Comparison of ENCODE assay signal across 8 mouse cellular contexts in genomic region chr10:119131977-119132376, GRCm38 (mm10).
DNase-seq lines count a peak whose midpoint lies in the region; ATAC-seq lines count a peak whose summit lies in the region.

No protein-coding gene starts in this region.

- H3K27me3 ChIP-seq in kidney, embryonic 15.5 days = no peaks in the 10 kb centered on the region
- no peaks in the 10 kb centered on the region for H3K27me3 ChIP-seq in midbrain, embryonic 14.5 days (ENCODE audit: control insufficient read depth, insufficient read depth, low read length)

- H3K4me2 ChIP-seq in kidney, embryonic 15.5 days = peak overlapping the region; percentile 38; the same call in 1 of the 2 replicates
- peak overlapping the region; percentile 26; the same call in 1 of the 2 replicates for H3K4me2 ChIP-seq in midbrain, embryonic 14.5 days (ENCODE audit: low read length)

- H3K9ac ChIP-seq in kidney, embryonic 15.5 days = no peak overlapping the region
- H3K9ac ChIP-seq in midbrain, embryonic 14.5 days (replicated peaks; ENCODE audit: low read length) = no peak overlapping the region

- no peaks in the 10 kb centered on the region for H3K4me1 ChIP-seq in kidney, embryonic 15.5 days
- no peaks in the 10 kb centered on the region for H3K4me1 ChIP-seq in midbrain, embryonic 14.5 days (ENCODE audit: control insufficient read depth, insufficient read depth, low read length)

- 0 out of 2 replicates have a peak overlapping the region, but pooled peaks have one; percentile 6 for H3K4me3 ChIP-seq in kidney, embryonic 15.5 days (replicated peaks)
- no peak overlapping the region for H3K4me3 ChIP-seq in midbrain, embryonic 14.5 days (replicated peaks; ENCODE audit: low read depth, low read length)

- H3K27ac ChIP-seq in kidney, embryonic 15.5 days = no peak overlapping the region
- H3K27ac ChIP-seq in midbrain, embryonic 14.5 days (replicated peaks; ENCODE audit: low read depth, low read length) = no peak overlapping the region

- 34% methylated on average over 16 of the region's 16 CpGs for WGBS in kidney, embryonic 15.5 days
- 34% methylated on average over 16 of the region's 16 CpGs for WGBS in midbrain, embryonic 14.5 days

- no peak for DNase-seq in kidney, postnatal 14 days
- DNase-seq in cerebellum, adult 8-10 months = peak; percentile 1
- DNase-seq in forelimb bud, embryonic 11.5 days (ENCODE audit: low read depth, low spot score) = peak; percentile 57
- peak; percentile 62 for DNase-seq in midbrain, embryonic 14.5 days
- no peak for DNase-seq in adipocyte (ENCODE audit: low spot score)
- DNase-seq in gastrocnemius, postnatal 4 days (ENCODE audit: low spot score in 2 of 2) = no peak
- DNase-seq in adrenal gland, postnatal 10 days = no peak

- ATAC-seq in kidney, embryonic 15.5 days (replicated peaks; ENCODE audit: low FRiP score) = peak; percentile 46; the same call in 1 of the 2 replicates
- ATAC-seq in midbrain, embryonic 14.5 days (ENCODE audit: low FRiP score, low TSS enrichment) = peak; percentile 70; the same call in 1 of the 2 replicates

- no peaks in the 10 kb centered on the region for H3K36me3 ChIP-seq in kidney, embryonic 15.5 days
- no peaks in the 10 kb centered on the region for H3K36me3 ChIP-seq in midbrain, embryonic 14.5 days (ENCODE audit: control insufficient read depth, insufficient read depth, low read length)

- no peaks in the 10 kb centered on the region for H3K9me3 ChIP-seq in kidney, embryonic 15.5 days (replicated peaks)
- H3K9me3 ChIP-seq in midbrain, embryonic 14.5 days (ENCODE audit: control insufficient read depth, low read length) = no peaks in the 10 kb centered on the region

Comparison
In these comparisons a context has a peak if more than half of its experiments do, and no peak if none do; other contexts are left out.
1. DNase-seq: peak in cerebellum, adult 8-10 months (single experiment), forelimb bud, embryonic 11.5 days (single experiment) and midbrain, embryonic 14.5 days (single experiment); none in kidney, postnatal 14 days (single experiment), adipocyte (single experiment), gastrocnemius, postnatal 4 days (0 of 2) and adrenal gland, postnatal 10 days (single experiment).